Mouse (Mus musculus) layer of hippocampus, postnatal 36 days (tissue): ENCODE data around the gene Chic2. TPM values are rescaled to one million over a fixed set of nuclear protein-coding genes. Genes with fewer than 3 reads are reported as not detected.
A peak's percentile ranks its signal among the peaks of the same experiment; 100 is the strongest.

Experiments used
- DNase-seq, 2 experiments: peaks; one replicate each; pipeline ENCODE4 v3.0.0; 2022
- total RNA-seq, 2 experiments: library from RNA; stranded (reverse); gene quantifications; 2 replicates each; pipeline ENCODE4 v1.2.3; 2021

Gene Chic2
- 10 to 100 TPM; 19.3 to 19.5 TPM for total RNA-seq

DNA sequence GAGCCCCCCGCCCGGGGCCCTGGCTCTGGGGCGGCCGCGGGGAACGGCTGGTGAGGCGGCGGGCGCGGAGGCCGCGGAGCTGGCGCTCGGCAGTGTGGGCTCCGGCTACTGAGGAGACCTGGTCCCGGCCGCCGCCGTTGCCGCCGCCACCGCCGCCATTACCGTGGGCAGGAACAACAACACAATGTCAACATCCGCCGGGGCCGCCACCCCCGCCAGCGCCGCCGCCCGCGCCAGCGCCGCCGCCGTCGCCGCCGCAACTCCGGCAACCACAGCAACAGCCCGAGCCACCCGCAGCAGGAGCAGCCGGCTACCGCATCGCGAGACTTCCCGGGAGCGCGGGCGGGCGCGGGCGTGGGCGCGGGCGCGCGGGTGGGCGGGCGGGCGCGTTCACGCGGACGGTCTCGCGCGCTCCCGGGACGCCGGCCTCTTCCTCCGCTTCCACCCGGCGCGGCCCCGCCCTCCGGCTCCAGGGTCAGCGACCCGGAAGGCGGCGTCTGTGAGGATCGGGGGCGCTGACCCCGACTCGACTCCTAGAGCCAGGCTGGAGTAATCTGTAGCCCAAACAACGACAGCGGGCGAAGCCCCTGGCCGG is at the start of gene Chic2:
Chic2 (minus strand) TSS at position 465 of the 595 bp plus-strand sequence.
- peak; percentile 75 to 80 for DNase-seq

DNA sequence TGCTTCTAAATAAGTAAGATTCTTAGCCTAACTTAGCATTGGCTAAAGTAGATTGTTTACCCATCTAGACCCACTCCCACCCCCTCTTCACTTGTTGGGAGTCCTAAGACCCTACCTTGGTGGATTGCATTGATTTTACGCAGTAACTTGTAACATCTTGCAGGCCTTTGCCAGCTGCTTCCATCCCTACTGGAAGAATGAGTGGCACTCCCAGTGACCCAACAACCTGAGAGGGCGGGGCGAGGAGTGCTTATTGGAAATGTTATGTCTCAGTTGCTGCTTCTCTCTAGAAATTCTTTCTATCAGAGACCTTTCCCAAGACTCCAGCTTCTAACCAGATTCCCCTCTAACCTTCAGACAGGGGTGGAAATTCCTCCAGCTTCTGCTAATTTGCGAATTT is 41.3 kb upstream of the Chic2 start:
- DNase-seq = no peak

DNA sequence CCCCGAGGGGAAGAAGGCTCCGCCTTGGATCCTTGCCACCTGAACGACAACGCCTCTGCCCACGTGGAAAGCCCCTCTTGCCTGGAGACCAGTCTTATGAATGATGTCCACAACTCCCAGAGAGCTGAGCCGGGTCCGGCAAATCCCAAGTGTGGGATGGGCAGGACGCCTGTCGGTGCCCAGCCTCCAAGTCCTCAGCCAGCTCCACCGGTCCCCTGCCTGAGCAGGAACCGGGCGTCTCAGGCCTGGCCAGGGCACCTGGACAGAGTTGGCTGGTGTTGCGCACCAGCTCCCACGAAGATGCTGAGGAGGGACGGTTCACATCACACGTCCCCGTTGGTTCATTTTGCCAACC is 40.9 kb upstream of the Chic2 start:
- no peak for DNase-seq

DNA sequence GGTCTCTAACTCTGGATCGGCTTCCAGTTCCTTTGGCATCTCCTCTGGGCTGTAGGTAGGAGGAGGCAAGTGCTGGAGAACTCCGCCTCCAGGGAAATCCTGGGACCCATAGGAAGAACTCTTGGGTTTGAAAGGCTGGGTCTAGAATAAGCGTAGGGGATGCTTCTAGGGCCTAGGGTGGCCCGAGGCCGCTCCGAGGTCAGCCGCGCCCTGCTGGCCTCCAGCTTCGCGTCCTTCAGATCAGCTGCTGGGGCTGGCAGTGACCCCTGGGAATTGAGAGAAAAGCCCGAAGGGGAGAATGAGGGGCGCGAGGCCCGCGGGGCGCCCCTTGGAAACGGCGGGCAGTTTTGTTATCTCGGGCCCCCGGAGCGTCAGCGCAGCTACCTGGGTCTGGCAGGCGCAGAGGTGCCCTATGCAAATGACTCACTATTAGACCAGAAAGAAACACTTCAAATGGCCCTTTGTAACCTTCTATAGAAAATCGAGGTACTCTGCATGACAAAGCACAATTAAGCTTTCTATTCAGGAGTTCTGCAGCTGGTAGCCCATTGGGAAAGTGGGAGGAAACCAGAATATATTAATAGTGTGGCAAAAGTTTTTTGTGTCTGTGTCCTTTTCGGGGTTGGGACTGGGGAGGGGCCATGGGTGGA is 40.4 kb upstream of the Chic2 start:
- DNase-seq = no peak

DNA sequence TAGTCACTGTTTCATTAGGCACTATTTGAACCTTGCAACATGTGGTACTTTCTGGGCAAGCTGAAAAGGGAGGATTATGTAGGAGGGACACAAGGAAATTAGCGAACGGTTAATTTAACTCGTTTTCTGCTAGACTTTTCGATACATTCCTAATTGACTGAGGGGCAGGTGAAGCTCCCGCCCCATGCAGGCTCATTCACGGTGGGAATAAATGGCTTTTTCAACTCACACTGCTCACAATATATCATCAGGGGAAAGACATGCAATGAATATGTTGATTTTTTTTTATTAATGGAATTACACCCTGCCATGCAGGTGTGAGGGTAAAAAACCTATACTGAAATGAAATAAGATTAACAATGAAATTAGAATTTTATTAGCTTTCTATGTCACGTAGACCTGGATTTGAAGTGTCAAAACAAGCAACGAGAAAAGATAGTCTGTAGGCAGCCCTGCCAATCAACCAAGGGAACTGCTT is 39.9 kb upstream of the Chic2 start:
- no peak for DNase-seq

DNA sequence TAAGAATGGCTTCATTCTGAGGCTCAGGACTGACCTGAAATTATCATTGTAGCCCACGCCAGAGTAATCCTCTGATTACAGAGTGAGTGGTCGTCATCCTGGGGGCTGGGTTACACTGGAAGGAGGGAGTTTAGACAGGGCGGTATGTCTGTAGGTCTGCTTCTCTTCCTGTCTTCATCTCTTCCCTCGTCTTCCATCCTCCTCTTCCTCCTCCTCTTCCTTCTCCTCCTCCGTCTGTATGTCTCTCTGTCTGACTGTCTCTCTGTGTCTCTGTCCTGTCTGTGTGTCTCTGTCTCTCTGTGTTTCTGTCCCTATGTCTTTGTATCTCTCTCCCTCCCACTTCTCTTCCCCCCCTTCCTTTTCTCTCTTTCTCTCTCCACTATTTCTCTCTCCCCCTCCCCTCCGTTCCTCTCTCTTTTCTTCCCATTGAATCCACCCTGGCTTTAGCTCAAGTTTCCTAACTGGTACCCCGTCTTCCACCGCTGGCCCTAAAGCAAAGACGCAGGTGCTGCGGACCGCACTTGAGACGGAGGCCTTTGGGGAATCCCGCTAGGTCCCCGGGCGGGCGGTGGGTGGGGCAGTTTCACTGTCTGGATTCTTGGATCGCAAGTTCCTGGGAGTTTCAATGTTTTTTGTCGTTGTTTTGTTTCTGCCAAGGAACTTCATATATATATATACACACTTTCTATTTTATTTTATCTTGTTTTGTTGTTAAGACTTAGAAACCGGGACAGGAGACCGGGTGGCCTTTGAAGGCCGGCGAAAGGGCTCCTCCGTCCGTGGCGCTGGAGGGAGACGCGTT is 39.2 kb upstream of the Chic2 start:
- DNase-seq = no peak

DNA sequence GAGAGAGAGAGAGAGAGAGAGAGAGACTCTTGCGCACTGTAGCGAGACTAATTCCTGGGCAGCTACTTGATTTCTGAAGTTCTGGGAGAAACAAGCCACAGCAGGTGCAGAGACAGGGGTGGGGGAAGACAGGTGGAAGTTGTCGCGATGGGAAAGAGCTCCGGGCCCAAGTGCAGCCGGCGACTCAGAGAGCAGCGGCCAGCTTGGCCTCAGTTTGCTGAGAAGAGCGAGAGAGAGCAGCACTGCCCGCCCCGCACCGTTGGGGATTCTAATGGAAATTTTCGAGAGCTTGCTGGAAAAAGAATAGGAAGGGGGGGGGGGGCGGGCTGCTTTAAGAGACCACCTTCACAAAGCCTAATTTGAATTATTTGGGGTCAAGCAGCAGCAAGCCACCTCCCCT is 38.5 kb upstream of the Chic2 start:
- no peak for DNase-seq

DNA sequence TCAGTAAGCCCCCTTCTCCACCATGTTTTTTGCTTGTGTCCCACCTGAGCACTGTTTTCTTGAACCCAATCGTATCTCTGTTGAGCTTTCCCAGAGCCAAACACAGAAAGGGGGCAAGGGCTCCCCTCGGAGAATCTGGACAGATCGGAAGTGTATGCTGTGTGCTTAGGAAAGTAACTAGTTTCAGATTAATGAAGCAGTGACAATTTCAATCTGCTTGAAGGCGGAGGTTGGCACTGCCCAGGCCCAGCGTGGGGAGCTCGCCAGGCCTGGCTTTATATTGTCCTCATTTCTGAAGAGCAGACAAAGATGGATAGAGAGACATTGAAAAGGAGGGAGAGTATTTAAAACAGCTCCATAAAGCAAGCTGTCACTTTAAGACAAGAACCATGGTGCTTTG is 37.9 kb upstream of the Chic2 start:
- DNase-seq = no peak

DNA sequence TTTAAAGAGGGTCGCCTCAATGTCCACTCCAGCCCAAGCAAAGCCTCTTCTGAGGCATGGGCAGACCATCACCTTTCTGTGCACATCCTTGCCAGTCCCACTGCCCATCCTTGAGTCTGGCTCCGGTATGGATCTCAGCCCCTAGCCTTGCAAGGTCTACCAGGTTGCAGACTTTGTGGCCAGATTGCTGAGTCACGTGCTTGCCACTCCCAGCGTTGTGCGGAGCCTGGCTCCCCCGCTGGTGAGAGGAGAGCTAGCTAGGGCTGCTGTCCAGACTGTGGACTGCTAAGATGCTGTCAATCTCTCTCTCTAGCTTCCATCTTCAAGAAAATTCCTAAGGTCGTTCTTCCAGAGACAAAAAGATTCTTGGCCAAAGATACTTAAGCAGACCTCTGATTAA is 35.0 kb upstream of the Chic2 start:
- DNase-seq = no peak

DNA sequence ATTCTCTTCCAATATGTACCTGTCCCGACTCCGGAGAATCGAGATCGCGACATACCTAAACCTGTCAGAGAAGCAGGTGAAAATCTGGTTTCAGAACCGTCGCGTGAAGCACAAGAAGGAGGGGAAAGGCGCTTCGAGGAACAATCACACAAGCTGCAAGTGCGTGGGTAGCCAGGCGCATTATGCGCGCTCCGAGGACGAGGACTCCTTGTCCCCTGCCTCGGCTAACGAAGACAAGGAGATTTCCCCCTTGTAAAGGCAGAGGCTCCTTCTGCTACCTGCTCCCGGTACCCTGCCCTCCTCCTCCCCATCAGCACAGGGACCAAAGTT is 32.4 kb upstream of the Chic2 start:
- no peak for DNase-seq

DNA sequence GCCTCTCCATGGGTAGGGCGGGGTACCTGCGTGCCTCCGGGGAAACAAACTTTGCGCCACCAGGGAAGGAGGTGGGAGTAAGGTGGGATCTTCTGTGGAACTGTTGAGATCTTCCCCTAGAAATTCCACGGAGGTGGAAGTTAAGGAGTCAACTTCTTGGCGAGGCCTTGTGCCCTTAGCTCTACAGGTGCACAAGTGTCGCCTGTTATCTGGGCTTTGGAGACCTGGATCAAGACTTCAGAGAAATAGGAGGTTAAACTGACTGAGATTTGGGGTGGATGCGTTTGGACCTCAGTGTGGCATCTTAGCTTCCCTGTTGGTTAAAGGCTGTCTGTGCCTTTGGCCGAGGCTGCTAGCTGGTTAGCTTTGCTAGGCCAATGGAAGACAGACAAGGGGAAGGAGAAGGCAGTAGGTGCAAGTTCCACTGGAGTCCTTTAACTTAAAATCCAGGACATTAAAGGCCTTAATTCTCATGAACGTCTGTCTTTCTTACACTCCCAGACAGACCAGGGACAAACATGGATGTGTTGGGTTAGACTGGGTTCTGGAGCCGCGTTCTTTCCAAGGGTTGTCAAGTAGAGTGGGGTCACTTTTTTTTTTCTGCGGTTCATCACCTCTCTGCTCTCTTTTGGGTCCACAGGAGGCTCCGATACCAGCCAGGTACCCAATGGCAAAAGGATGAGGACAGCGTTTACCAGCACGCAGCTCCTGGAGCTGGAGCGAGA is 31.9 kb upstream of the Chic2 start:
- DNase-seq = no peak

DNA sequence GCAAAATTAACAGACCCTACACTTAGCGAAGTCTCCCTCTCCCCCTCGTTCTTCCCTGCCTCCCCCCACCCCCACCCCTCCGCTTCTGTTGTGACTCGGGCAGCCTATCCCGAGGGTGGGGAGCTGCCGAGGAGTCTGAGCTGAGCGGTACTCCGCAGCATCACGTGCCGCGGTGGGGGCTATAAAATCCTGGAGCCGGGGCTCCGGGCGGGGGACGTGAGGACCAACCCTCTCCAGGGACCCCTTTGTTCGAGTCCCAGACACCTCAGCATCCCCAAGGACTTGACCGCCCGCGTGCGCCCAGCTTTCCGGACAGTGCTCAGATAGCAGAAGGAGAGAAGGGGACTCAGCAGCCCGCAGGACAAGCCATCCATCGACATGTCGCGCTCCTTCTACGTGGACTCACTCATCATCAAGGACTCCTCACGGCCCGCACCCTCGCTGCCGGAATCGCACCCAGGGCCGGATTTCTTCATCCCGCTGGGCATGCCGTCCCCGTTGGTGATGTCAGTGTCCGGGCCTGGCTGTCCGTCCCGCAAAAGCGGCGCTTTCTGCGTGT is 30.9 kb upstream of the Chic2 start, which contains the start of gene Gsx2:
Gsx2 (plus strand) TSS at position 219 of the 559 bp plus-strand sequence.
- DNase-seq = no peak

DNA sequence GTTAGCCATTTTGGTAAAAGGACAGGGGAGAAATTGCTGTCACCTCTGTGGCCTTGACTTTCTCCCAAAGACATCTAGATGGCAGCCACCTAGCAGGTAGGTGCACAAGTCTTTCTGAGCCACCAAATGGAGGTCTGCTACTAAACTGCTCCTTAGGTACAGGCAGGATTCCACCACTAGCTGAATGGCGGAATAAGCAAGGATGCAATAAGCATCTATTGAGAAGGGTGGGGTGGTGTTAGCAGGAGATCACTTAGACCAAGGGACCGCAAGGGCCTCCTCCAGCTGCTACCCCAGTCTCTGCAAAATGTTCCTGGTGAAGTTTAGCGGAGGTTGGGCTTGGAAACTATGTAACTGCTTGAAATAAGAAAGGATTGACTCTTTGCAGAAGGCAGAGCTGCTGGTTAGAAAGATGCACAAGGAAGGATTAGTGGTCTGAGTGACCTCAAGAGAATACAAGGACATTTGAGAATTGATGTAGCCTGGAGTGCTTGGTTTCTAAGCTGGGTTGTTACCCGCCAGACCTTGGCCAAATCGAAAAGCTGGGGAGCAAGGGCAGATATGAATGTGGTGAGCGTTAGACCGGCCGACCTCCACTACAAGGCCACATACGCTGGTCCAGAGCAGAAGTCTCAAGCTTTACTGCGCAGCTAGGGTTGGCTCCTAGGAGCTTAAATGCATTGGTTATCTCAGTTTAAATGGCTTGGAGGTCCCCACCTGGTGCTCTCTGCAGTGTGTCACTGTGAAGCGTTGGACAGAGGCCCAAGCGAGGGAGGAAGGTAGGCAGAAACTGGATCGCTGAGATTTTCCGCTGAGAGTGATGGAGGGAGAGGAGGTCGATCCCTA is 30.2 kb upstream of the Chic2 start:
- DNase-seq = no peak

DNA sequence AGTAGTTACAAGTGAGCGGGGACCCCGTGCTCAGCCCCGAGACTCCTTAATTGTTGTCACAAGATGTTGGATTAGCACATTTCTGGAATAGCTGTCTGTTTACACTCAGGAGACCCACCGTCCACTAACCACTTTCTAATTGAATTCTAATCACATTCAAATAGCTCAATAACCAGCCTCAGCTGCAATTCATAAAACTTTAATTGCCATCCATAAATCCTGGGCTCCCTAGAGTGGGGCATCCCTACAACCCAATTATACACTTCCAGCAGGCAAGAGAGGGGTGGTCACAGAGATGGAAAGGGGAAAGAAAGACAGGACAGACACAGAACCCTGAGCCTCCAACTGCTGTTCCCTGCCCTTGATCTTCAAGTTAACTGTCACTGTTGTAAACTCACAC is 29.6 kb upstream of the Chic2 start:
- no peak for DNase-seq

DNA sequence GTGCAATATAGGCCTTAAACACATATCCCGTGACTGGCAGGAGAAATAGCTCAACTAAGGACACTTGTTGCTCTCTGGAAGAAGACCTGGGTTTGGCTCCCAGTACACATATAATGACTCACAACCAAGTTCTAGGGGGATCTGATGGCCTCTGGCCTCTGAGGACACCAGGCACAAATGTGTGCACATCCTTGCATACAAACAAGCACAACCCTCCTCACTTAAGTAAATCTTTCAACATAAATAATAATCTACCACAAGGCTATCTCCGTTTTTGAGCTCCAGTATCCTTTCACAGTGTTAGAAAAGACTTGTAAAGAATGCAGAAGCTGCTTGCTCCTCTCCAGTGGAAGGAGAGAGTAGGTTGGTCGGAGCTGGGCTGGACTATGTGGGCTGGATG is 29.1 kb upstream of the Chic2 start:
- DNase-seq = no peak

DNA sequence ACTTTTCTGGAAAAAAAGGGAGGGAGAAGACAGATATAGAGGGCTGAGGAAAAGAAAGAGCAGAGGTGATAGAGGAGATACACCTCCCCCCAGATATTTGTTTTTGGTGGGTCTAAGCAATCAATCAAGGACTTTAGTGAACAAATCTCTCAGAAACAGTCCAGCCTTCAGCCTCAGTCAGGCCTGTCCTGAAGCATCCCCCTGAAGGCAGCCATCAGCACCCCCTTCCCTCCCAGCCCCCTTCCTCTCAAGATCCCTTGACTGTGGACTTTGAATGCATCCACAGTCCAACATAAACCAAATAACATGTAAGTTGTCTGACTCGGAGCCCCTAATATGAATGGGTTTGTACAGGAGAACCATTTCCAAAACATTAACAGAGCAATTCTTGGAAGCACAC is 28.6 kb upstream of the Chic2 start:
- DNase-seq = no peak

DNA sequence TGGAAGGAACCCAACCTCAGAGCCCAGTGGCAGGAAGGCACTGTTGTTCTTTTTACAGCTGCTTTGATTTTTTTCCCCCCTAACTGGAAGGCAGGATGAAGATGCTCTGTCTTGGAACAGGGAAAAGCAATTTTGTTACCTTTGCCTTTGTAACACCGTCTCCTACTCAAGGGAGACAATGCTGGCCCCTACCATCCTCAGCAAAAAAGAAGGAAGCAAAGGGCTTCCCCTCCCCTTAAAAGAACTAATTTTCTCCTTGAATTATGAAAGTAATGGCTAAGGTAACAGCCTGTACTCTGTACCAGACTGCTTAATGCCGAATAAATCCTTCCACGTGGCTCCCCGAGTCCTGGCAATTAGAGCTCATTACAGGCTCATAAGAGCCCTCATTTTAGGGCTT is 28.0 kb upstream of the Chic2 start:
- DNase-seq = no peak

DNA sequence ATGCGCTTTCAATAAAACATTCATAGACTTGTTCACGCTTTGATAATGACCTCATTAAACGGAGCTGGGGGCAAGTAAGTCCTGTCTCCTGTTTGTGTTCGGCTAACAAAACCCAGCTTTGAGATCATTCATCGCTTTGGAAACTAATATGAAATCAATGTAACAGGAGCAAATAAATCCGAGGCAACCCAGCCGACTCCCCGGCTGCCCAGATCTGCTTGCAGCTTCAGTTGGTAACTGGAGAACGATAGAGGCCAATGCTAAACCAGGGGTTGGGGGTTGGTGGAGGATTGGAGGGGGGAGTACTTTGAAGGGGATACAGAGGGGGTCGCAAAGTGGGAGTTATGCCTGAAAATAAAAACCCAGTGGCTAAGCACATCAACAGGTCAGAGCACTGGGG is 27.4 kb upstream of the Chic2 start:
- no peak for DNase-seq

DNA sequence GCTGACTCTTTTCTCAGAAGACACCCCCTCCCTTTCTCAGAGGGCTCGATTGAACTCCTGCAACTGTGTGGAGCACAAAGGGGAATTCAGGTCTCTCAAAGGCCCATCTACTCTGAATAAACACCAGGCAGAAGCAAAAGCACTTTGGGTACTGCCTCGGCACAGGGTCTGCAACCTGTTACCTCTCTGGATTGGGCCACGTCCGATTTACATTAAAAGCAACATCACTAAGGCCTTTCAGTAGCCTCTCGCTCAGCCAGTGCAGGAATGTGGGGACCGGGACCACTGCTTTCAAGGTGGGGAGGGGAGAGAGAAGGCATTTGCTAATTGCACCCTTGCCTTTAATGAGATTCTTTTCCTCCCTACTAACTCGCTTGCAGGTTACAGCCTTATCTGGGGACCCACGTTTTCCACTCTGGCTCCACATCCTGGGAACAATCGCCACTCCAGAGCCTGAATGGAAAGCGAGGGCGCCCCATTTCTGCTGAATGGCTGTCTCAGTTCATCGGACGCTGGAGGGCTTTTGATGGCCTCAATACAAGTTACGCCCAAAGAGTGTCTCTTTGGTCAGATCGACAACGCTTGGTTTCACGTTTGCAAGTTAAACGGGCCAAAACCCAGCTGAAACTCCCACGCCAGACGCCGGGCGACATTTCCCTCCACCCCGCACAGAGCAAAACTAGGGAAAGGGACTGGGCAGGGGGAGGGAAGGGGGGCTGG is 26.2 kb upstream of the Chic2 start:
- no peak for DNase-seq

DNA sequence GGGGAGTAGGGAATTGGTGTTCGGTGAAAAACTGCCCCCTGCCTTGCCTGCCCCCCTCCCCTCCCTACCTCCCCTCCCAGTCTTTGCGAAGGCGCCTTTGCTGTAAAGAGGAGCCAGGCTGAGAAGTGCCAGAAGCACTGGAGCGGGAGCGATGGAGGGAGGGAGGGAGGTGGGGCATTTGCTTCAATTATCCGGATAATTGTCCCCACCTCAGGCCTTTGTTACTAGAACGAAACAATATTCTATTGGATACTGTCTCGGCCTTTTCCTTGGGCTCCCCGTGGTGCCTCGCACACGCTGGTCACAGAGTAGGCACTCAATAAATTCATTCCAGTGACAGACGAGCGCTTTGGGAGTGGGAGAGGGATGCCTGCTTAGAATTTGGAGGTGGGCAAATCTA is 25.6 kb upstream of the Chic2 start:
- no peak for DNase-seq

DNA sequence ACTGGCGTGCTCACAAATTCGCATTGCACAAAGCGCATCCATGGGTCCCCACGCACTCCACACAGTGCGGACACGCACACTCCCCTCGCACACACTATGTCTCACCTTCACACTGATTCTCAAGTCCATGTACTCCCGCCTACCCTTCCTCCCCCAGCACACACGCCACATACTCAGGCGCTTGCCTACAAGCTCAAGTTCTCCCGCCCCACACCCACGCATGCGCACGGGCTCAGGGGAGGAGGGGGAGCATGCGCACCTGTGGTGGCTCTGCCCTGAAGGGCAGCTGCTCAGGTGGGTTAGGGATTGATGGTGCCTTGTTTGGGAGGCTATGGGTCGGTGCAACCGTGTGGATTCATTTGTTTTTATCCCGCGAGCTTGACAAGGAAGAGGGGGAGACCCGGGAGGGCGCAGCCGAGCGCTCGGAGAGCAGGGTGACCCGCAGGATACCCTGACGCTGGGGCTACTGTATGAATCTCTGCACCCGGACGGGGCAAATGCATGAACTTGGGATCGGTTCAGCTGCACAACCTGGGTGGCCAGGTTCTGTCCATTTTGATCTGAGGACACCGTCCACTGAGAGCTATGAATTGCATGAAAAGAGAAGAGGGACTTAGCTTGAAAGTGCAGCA is 22.7 kb upstream of the Chic2 start:
- DNase-seq = peak in 1 of 2 experiments; percentile 32
